Mouse (Mus musculus): ENCODE results near the gene Lyrm1. TPM values are rescaled to one million over a fixed set of nuclear protein-coding genes. Genes with fewer than 3 reads are reported as not detected.

The Lyrm1 gene
- total RNA-seq, 2 experiments from 2014 or later = 13.2 to 14.4 TPM

DNA sequence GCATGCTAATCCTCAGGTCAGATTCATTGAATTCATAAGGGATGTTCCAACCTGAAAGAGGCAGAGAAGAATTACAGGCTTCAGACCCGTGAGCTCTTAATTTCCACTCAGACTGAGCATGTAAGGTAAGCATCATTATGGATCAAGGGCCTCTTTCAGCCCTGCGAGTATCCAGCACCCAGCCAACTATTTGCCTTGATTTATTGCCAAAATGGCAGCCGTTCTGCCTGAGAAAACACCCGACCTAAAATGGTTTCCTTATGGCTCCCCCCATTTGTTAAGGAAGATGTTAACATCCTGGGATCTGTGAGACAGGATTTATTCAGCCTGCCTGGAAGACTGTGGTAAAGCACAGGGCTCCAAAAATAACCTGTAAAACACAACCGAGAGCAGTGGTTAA is 41.4 kb downstream of the Lyrm1 start:
- TF ChIP-seq CTCF (IDR thresholded peaks at IDR 0.05) = no peak
- H3K27ac ChIP-seq = no peak overlapping the region
- no peak overlapping the region for H3K4me3 ChIP-seq
- no peak for DNase-seq (ENCODE audit: extremely low spot score in 1 of 2, low spot score in 2 of 2)
- intact Hi-C loops (cut with DNase I) = no loop called here

- intact Hi-C loops (cut with DNase I) = no loop called here
Observed at GRCm38 (mm10) chr7:119941569-119941968, 45.9 kb downstream of the Lyrm1 start.

GRCm38 (mm10) chr7:119954047-119954446 is 58.4 kb downstream of the Lyrm1 start:
- Histone ChIP-seq H3K27ac (no peak overlapping the region), H3K4me3 (no peak overlapping the region)
- no peak for DNase-seq (ENCODE audit: extremely low spot score in 1 of 2, low spot score in 2 of 2)
- intact Hi-C loops (cut with DNase I) = no loop called here
- no peak for TF ChIP-seq CTCF (IDR thresholded peaks at IDR 0.05)

More at GRCm38 (mm10) chr7:119941569-119941968, 45.9 kb downstream of the Lyrm1 start:
- H3K27ac ChIP-seq = peak overlapping the region; percentile 55; the same call in 1 of the 2 replicates
- H3K4me3 ChIP-seq = no peak overlapping the region
- DNase-seq (ENCODE audit: extremely low spot score in 1 of 2, low spot score in 2 of 2) = no peak
- TF ChIP-seq CTCF (IDR thresholded peaks at IDR 0.05) = no peak

- H3K27ac ChIP-seq = no peak overlapping the region
- no peak for TF ChIP-seq CTCF (IDR thresholded peaks at IDR 0.05)
- no peak for DNase-seq (ENCODE audit: extremely low spot score in 1 of 2, low spot score in 2 of 2)
- no peak overlapping the region for H3K4me3 ChIP-seq
- intact Hi-C loops (cut with DNase I) = no loop called here
Observed at GRCm38 (mm10) chr7:119957421-119957820, 61.8 kb downstream of the Lyrm1 start.

- DNase-seq (ENCODE audit: extremely low spot score in 1 of 2, low spot score in 2 of 2) = no peak
- Histone ChIP-seq H3K27ac (no peak overlapping the region), H3K4me3 (no peak overlapping the region)
- intact Hi-C loops (cut with DNase I) = no loop called here
- TF ChIP-seq CTCF (IDR thresholded peaks at IDR 0.05) = no peak
Observed at GRCm38 (mm10) chr7:119959091-119959490, 63.4 kb downstream of the Lyrm1 start.

- DNase-seq (ENCODE audit: extremely low spot score in 1 of 2, low spot score in 2 of 2) = no peak
Observed at GRCm38 (mm10) chr7:119959491-119959890, 63.8 kb downstream of the Lyrm1 start.

DNA sequence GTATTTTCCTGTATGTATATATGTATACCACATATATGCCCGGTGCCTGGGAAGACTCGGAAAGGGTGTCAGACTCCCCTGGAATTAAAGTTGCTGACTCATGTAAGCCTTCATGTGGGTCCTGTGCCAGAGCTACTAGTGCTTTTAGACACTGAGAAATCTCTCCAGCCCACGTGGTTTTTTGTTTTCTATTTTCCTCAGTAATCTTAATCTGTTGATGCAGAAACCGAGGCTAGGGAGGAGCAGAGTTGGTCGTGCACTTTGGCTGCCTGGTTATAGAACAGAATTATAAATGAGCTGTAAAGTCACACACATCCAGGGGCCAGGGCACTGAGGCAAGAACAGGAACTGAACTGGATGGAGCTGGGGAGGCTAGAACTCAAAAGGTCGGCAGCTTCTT is 64.3 kb downstream of the Lyrm1 start:
- no peak for DNase-seq (ENCODE audit: extremely low spot score in 1 of 2, low spot score in 2 of 2)
- no peak for TF ChIP-seq CTCF (IDR thresholded peaks at IDR 0.05)
- Histone ChIP-seq H3K4me3 (no peak overlapping the region), H3K27ac (no peak overlapping the region)
- intact Hi-C loops (cut with DNase I) = no loop called here

More at GRCm38 (mm10) chr7:119959491-119959890, 63.8 kb downstream of the Lyrm1 start:
- intact Hi-C loops (cut with DNase I) = no loop called here
- no peak for TF ChIP-seq CTCF (IDR thresholded peaks at IDR 0.05)
- Histone ChIP-seq H3K4me3 (no peak overlapping the region), H3K27ac (no peak overlapping the region)

DNA sequence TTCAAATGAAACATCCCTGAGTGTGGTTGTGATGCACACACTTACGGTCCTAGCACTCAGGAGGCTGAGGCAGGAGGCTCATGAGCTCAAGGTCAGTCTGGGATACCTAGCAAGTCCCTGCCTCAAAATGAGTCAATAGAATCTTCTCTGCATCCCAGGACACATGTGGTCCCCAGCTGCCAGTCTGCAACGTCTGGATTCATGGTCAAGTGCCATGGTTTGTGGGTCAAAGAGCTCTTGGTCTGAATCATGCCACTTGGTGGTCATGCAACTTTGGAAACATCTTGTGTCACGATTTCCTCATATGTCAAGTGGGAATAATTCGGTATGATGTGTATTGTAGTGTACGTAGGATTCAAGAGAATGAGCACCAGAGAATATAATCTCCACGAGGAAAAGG is 64.9 kb downstream of the Lyrm1 start:
- no peak overlapping the region for H3K4me3 ChIP-seq
- intact Hi-C loops (cut with DNase I) = no loop called here
- DNase-seq (ENCODE audit: extremely low spot score in 1 of 2, low spot score in 2 of 2) = no peak
- TF ChIP-seq CTCF (IDR thresholded peaks at IDR 0.05) = no peak
- H3K27ac ChIP-seq = no peak overlapping the region

DNA sequence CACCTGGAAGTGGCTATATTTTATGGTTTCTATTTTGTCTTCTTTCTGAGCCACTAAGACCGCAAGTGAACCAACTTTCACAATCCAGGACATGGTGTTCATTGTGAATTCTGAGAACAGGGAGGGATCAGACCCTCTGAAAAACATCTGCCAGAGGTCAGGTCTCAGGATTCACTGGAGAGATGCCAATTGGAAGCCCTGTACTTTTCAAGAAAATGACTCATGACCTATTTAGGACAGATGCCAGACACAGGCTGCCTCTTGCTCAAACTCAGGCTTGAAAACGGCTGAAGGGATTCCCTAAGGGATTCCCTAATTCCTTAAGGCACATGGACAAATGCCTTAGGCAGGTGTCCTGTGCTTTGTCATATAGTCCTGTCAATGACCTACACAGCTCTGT is 65.4 kb downstream of the Lyrm1 start:
- no peak for TF ChIP-seq CTCF (IDR thresholded peaks at IDR 0.05)
- intact Hi-C loops (cut with DNase I) = no loop called here
- no peak for DNase-seq (ENCODE audit: extremely low spot score in 1 of 2, low spot score in 2 of 2)
- Histone ChIP-seq H3K4me3 (no peak overlapping the region), H3K27ac (no peak overlapping the region)

DNA sequence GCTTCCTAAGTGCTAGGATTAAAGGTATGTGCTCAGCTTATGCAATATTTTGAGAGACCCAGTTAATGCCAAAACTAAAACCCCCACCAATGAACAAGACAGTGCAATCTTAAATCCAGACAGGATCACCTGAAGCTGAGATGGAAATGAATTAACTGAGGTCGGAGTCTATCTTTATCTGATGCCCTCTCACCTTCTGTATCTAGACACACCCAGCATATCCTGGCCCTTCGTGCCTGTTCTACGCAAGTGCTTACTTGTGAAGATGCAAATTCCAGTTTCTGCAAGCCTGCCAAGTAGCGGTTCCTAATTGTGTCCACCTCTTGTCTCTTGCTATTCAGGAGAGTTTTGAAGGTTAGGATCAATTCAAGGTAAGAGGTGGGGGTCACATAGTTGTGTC is 69.5 kb downstream of the Lyrm1 start:
- DNase-seq (ENCODE audit: extremely low spot score in 1 of 2, low spot score in 2 of 2) = no peak
- intact Hi-C loops (cut with DNase I) = no loop called here
- H3K27ac ChIP-seq = no peak overlapping the region
- no peak overlapping the region for H3K4me3 ChIP-seq
- TF ChIP-seq CTCF (IDR thresholded peaks at IDR 0.05) = no peak

- TF ChIP-seq CTCF (IDR thresholded peaks at IDR 0.05) = no peak
- H3K4me3 ChIP-seq = no peak overlapping the region
- intact Hi-C loops (cut with DNase I) = no loop called here
- no peak overlapping the region for H3K27ac ChIP-seq
- DNase-seq (ENCODE audit: extremely low spot score in 1 of 2, low spot score in 2 of 2) = no peak
Observed at GRCm38 (mm10) chr7:119965651-119966395, 70.2 kb downstream of the Lyrm1 start.

DNA sequence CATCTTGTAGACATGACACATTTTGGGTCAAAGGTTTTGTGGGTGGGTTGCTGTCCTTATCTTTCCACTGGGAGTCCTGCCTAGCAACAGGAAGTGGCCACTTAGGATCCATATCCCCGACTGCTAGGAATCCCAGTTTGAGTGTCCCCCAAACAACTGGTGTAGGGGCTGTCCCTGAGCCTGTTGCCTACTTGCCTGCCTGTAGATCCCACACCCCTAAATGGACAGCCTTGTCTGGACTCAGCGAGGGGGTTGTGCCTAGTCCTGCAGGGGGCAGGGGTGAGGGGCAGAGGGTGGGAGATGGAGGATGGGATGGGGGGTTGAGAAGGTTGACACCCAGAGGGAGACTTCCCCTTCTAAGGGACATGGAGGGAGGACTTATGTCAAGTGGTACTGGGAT is 73.7 kb downstream of the Lyrm1 start:
- no peak for TF ChIP-seq CTCF (IDR thresholded peaks at IDR 0.05)
- no peak overlapping the region for H3K4me3 ChIP-seq
- intact Hi-C loops (cut with DNase I) = no loop called here
- DNase-seq (ENCODE audit: extremely low spot score in 1 of 2, low spot score in 2 of 2) = no peak
- no peak overlapping the region for H3K27ac ChIP-seq

GRCm38 (mm10) chr7:119974214-119974613 is 78.6 kb downstream of the Lyrm1 start:
- H3K4me3 ChIP-seq = no peak overlapping the region
- no peak for TF ChIP-seq CTCF (IDR thresholded peaks at IDR 0.05)
- intact Hi-C loops (cut with DNase I) = no loop called here
- no peak overlapping the region for H3K27ac ChIP-seq
- no peak for DNase-seq (ENCODE audit: extremely low spot score in 1 of 2, low spot score in 2 of 2)
